In the genomic region with DNA sequence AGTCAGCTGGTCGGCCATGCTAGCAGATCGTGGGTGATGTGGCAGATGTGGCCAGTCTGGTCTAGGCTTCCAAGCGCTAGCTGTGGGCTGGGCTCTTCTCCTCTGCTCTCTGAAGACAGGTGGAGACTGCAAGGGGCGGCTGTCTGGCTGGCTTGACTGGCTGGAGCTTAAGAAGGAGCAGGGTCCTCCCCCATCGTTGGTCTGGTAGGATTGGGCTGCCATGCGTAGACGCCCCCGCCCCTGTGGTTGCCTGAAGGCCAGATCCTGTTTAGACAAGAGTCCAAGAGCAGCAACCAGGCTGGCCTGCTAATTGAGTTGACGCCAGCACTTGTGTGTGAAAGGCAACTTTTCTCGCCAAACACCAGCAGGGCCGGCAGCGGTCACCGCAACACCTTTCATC, we compare ENCODE assay signal across 16 mouse cellular contexts. TPM values are rescaled to one million over a fixed set of nuclear protein-coding genes. Genes with fewer than 3 reads are reported as not detected.
DNase-seq lines count a peak whose midpoint lies in the region; ATAC-seq and TF ChIP-seq lines count a peak whose summit lies in the region.
"Had no signal": no experiment of that assay in that cellular context is flagged by ENCODE, and none has a peak within 500 bp of the region (broad histone marks: within the 10 kb centered on the region; RNA-seq: fewer than 3 reads in every experiment).

Calml3 (minus strand) TSS at position 131 of the 400 bp plus-strand sequence.

- no peak for ATAC-seq in heart, embryonic 16.5 days (replicated peaks; ENCODE audit: extremely low read depth, insufficient read depth, low FRiP score)
- no peak for ATAC-seq in heart, embryonic 11.5 days (replicated peaks; ENCODE audit: insufficient number of reproducible peaks, low FRiP score, low TSS enrichment)
- 0 out of 2 replicates have a peak, but pooled peaks have one; percentile 25 for ATAC-seq in erythroid progenitor cell, adult 5-6 weeks (replicated peaks; ENCODE audit: low FRiP score, poor library complexity, severe bottlenecking)
- peak; percentile 89 for ATAC-seq in kidney, embryonic 16.5 days (ENCODE audit: low FRiP score, low TSS enrichment)
- peak; percentile 27; the same call in 1 of the 2 replicates for ATAC-seq in stomach, embryonic 16.5 days (ENCODE audit: insufficient read depth, low FRiP score)
- ATAC-seq in erythroblast, adult 5-6 weeks (replicated peaks; ENCODE audit: low FRiP score, poor library complexity, severe bottlenecking), result no peak
- ATAC-seq: forebrain, embryonic 14.5 days had no signal

- WGBS in heart, embryonic 16.5 days, result 83% methylated on average over 13 of the region's 13 CpGs
- 77% methylated on average over 13 of the region's 13 CpGs for WGBS in heart, embryonic 11.5 days (ENCODE audit: insufficient replicate concordance)
- WGBS in kidney, embryonic 16.5 days, result 60% methylated on average over 13 of the region's 13 CpGs
- 80% methylated on average over 13 of the region's 13 CpGs for whole genome bisulfite sequencing in stomach, embryonic 16.5 days

- DNase-seq in gastrocnemius, adult 2 months, result no peak
- no peak for DNase-seq in spleen, postnatal 14 days (ENCODE audit: low spot score in 2 of 2)
- DNase-seq: cerebellum, adult 18-20 months; retina, postnatal 1 day had no signal

- no peak within 1 kb of the TSS for H3K4me3 ChIP-seq in heart, embryonic 16.5 days (ENCODE audit: low read length)
- no peak within 1 kb of the TSS for H3K4me3 ChIP-seq in heart, embryonic 11.5 days (ENCODE audit: low read depth, low read length)
- no peak within 1 kb of the TSS for H3K4me3 ChIP-seq in kidney, embryonic 16.5 days (ENCODE audit: low read length)
- H3K4me3 ChIP-seq in stomach, embryonic 16.5 days (replicated peaks; ENCODE audit: low read length), result 0 out of 2 replicates have a peak within 1 kb of the TSS, but pooled peaks have one; percentile 2
- H3K4me3 ChIP-seq in gastrocnemius, adult 2 months, result no peak within 1 kb of the TSS
- H3K4me3 ChIP-seq: midbrain, embryonic 12.5 days had no signal

- intact Hi-C loops in gastrocnemius, adult 2 months (cut with DNase I), result no loop called here

- H3K9ac ChIP-seq in heart, embryonic 16.5 days (ENCODE audit: low read length), result no peak within 1 kb of the TSS
- no peak within 1 kb of the TSS for H3K9ac ChIP-seq in heart, embryonic 11.5 days (ENCODE audit: low read depth, low read length)
- no peak within 1 kb of the TSS for H3K9ac ChIP-seq in kidney, embryonic 16.5 days (replicated peaks; ENCODE audit: low read length)
- H3K9ac ChIP-seq in stomach, embryonic 16.5 days (ENCODE audit: low read length), result no peak within 1 kb of the TSS
- H3K9ac ChIP-seq: midbrain, embryonic 12.5 days had no signal

- TF ChIP-seq CTCF in gastrocnemius, adult 2 months (IDR thresholded peaks at IDR 0.05), result no peak

- H3K27ac ChIP-seq in heart, embryonic 16.5 days (ENCODE audit: low read length), result peak within 1 kb of the TSS; percentile 25; the same call in 1 of the 2 replicates
- H3K27ac ChIP-seq in heart, embryonic 11.5 days (ENCODE audit: low read depth, low read length), result no peak within 1 kb of the TSS
- peak within 1 kb of the TSS; percentile 20; the same call in 1 of the 2 replicates for H3K27ac ChIP-seq in kidney, embryonic 16.5 days (ENCODE audit: low read length)
- peak within 1 kb of the TSS; percentile 17; the same call in 1 of the 2 replicates for H3K27ac ChIP-seq in stomach, embryonic 16.5 days (ENCODE audit: low read length)
- no peak within 1 kb of the TSS for H3K27ac ChIP-seq in gastrocnemius, adult 2 months
- H3K27ac ChIP-seq: midbrain, embryonic 12.5 days had no signal

- H3K4me1 ChIP-seq in heart, embryonic 16.5 days (ENCODE audit: control insufficient read depth, insufficient read depth, low read length), result peaks cover 5% of the 10 kb centered on the region
- peaks cover 6% of the 10 kb centered on the region; the same call in 1 of the 2 replicates for H3K4me1 ChIP-seq in heart, embryonic 11.5 days (ENCODE audit: control insufficient read depth, insufficient read depth, low read length)
- peaks cover 24% of the 10 kb centered on the region for H3K4me1 ChIP-seq in kidney, embryonic 16.5 days (ENCODE audit: insufficient read depth, low read length)
- no peaks in the 10 kb centered on the region for H3K4me1 ChIP-seq in stomach, embryonic 16.5 days (ENCODE audit: control insufficient read depth, insufficient read depth, low read length)
- H3K4me1 ChIP-seq: midbrain, embryonic 12.5 days had no signal

- H3K9me3 ChIP-seq in heart, embryonic 16.5 days (replicated peaks; ENCODE audit: control insufficient read depth, low read length), result no peaks in the 10 kb centered on the region
- H3K9me3 ChIP-seq in heart, embryonic 11.5 days (replicated peaks; ENCODE audit: control insufficient read depth, low read length), result no peaks in the 10 kb centered on the region
- H3K9me3 ChIP-seq in kidney, embryonic 16.5 days (ENCODE audit: low read length), result no peaks in the 10 kb centered on the region
- no peaks in the 10 kb centered on the region for H3K9me3 ChIP-seq in stomach, embryonic 16.5 days (replicated peaks; ENCODE audit: control insufficient read depth, low read length)
- H3K9me3 ChIP-seq: G1E; midbrain, embryonic 12.5 days had no signal

- no peaks in the 10 kb centered on the region for H3K36me3 ChIP-seq in heart, embryonic 16.5 days (ENCODE audit: control insufficient read depth, insufficient read depth)
- no peaks in the 10 kb centered on the region for H3K36me3 ChIP-seq in heart, embryonic 11.5 days (ENCODE audit: control insufficient read depth, insufficient read depth, low read length)
- no peaks in the 10 kb centered on the region for H3K36me3 ChIP-seq in kidney, embryonic 16.5 days (ENCODE audit: insufficient read depth, low read length)
- H3K36me3 ChIP-seq in stomach, embryonic 16.5 days (ENCODE audit: control insufficient read depth, insufficient read depth, low read length), result no peaks in the 10 kb centered on the region
- H3K36me3 ChIP-seq: G1E; midbrain, embryonic 12.5 days had no signal

- H3K4me2 ChIP-seq in heart, embryonic 16.5 days (ENCODE audit: low read depth, low read length), result no peak within 1 kb of the TSS
- no peak within 1 kb of the TSS for H3K4me2 ChIP-seq in heart, embryonic 11.5 days
- H3K4me2 ChIP-seq in kidney, embryonic 16.5 days (replicated peaks; ENCODE audit: low read depth, low read length), result no peak within 1 kb of the TSS
- no peak within 1 kb of the TSS for H3K4me2 ChIP-seq in stomach, embryonic 16.5 days (ENCODE audit: low read depth, low read length)
- H3K4me2 ChIP-seq: midbrain, embryonic 12.5 days had no signal

- no peaks in the 10 kb centered on the region for H3K27me3 ChIP-seq in heart, embryonic 16.5 days (ENCODE audit: control insufficient read depth, insufficient read depth, low read length)
- no peaks in the 10 kb centered on the region for H3K27me3 ChIP-seq in heart, embryonic 11.5 days (ENCODE audit: control insufficient read depth, insufficient read depth, low read length)
- no peaks in the 10 kb centered on the region for H3K27me3 ChIP-seq in kidney, embryonic 16.5 days (ENCODE audit: insufficient read depth, low read length)
- H3K27me3 ChIP-seq in stomach, embryonic 16.5 days (ENCODE audit: control insufficient read depth, insufficient read depth, low read length), result no peaks in the 10 kb centered on the region
- H3K27me3 ChIP-seq: midbrain, embryonic 12.5 days had no signal

RNA-seq across cellular contexts. Expression of gene Calml3, which starts in this region (rescaled TPM):
- polyA plus RNA-seq in heart, embryonic 16.5 days (2015; fragmentation: Nextera tagmentation; extraction: Ambion mirVana), result 0.14 and 0.22 TPM in 2 replicates
- polyA plus RNA-seq in heart, embryonic 11.5 days (2014; fragmentation: Nextera tagmentation; extraction: Ambion mirVana), result 0.11 TPM in 1 of 2 replicates, not detected in the other
- not detected in 2 replicates for total RNA-seq in erythroid progenitor cell, adult 5-6 weeks (2015; ENCODE audit: low replicate concordance)
- total RNA-seq in erythroid progenitor cell, adult 5-6 weeks (2017; ENCODE audit: low replicate concordance), result not detected in 2 replicates
- 0.76 and 0.81 TPM in 2 replicates for polyA plus RNA-seq in kidney, embryonic 16.5 days (2015; fragmentation: Nextera tagmentation; extraction: Ambion mirVana)
- 25.1 and 40.9 TPM in 2 replicates for polyA plus RNA-seq in stomach, embryonic 16.5 days (2015; fragmentation: Nextera tagmentation; extraction: Ambion mirVana)
- total RNA-seq in gastrocnemius, adult 2 months (2021), result not detected
- total RNA-seq in erythroblast, adult 5-6 weeks (2015; ENCODE audit: low replicate concordance), result not detected in 2 replicates
- not detected in 2 replicates for total RNA-seq in erythroblast, adult 5-6 weeks (2017; ENCODE audit: low replicate concordance)
- total RNA-seq: heart, postnatal 25 days; layer of hippocampus, postnatal 25 days had no signal
- polyA plus RNA-seq: forebrain, embryonic 14.5 days; G1E; liver, embryonic 16.5 days; midbrain, embryonic 12.5 days had no signal

Comparison
In these comparisons a context has a peak if more than half of its experiments do, and no peak if none do; other contexts are left out.
1. RNA of gene Calml3 (polyA plus RNA-seq): 25.1 to 40.9 TPM in stomach, embryonic 16.5 days; 0.76 to 0.81 TPM in kidney, embryonic 16.5 days, 0.14 to 0.22 TPM in heart, embryonic 16.5 days and 0.11 TPM in heart, embryonic 11.5 days; every median in the first group is over 10 times any median in the second.
2. H3K27ac ChIP-seq: peak in heart, embryonic 16.5 days (single experiment) and stomach, embryonic 16.5 days (single experiment); none in heart, embryonic 11.5 days (single experiment) and gastrocnemius, adult 2 months (single experiment).
3. Peak in ATAC-seq in erythroid progenitor cell, adult 5-6 weeks; RNA of the gene not detected or under 1 TPM.
4. Peak in ATAC-seq and H3K27ac ChIP-seq in kidney, embryonic 16.5 days; RNA of the gene not detected or under 1 TPM.